Mouse (Mus musculus): ENCODE data around the gene Ndufb7. TPM values are rescaled to one million over a fixed set of nuclear protein-coding genes. Genes with fewer than 3 reads are reported as not detected.

Ndufb7 gene
- polyA plus RNA-seq, 1 experiment from 2014 or later, result 398 TPM

DNA sequence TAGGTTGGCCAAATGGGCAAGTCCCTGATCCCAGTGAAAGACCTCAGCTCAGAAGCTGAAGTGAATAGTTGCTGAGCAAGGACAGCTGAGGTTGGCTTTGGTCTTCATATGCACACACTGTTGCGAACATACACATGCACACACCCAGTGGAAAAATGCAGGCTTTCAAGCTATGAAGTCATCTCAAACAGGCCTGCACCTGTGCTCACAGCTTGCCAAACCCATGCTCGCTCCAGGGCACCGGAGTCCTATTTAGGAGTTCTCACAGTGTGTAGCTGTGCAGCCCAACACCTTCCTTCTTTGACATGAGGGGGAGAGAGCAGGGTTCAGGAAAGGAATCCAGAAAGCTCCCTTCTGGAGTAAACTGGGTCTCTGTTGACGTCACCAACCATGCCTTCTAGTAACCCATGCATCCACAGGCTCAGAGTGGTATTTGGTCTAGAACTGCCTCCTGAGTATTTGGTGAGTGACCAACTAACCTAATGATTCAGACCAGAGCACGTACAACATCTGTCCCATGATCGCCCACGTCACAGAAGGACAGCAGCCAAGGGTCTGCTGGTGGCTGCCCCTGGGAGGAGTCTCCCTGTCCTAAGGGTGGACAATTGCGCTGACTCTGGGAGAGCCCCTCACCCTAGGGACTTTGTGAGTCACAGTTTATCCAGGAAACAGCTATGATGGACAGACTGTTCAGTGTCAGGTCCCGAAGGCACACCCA, 53.3 kb downstream of the Ndufb7 start:
- Histone ChIP-seq H3K36me3 (no peaks in the 10 kb centered on the region), H3K27ac (no peak overlapping the region), H3K4me3 (no peak overlapping the region), H3K27me3 (ENCODE audit: insufficient read depth, poor library complexity, severe bottlenecking) (peaks cover 10% of the 10 kb centered on the region; the same call in 1 of the 2 replicates), H3K9me3 (0 out of 2 replicates have a peak, but pooled peaks cover 3% of the 10 kb centered on the region), H3K4me1 (replicated peaks) (peaks cover 8% of the 10 kb centered on the region; the same call in 1 of the 2 replicates)
- WGBS, result 89% methylated on average over 9 of the region's 9 CpGs
- no peak for DNase-seq (ENCODE audit: low spot score)

Other genes with a start within 250 kb of the Ndufb7 start
- 15.6 and 21.0 TPM in 2 replicates for gene Elmod2, start 234.2 kb upstream of the Ndufb7 start, polyA plus RNA-seq (2016; fragmentation: Nextera tagmentation; extraction: Ambion mirVana)
- not detected in 2 replicates for gene Mgat4d, start 218.2 kb upstream of the Ndufb7 start, polyA plus RNA-seq (2016; fragmentation: Nextera tagmentation; extraction: Ambion mirVana)
- gene Clgn, start 176.8 kb upstream of the Ndufb7 start, polyA plus RNA-seq (2016; fragmentation: Nextera tagmentation; extraction: Ambion mirVana), result 2.9 and 3.5 TPM in 2 replicates
- gene Scoc, start 108.3 kb upstream of the Ndufb7 start, polyA plus RNA-seq (2016; fragmentation: Nextera tagmentation; extraction: Ambion mirVana), result 112 and 114 TPM in 2 replicates
- gene Olfr370, start 30.9 kb upstream of the Ndufb7 start, polyA plus RNA-seq (2016; fragmentation: Nextera tagmentation; extraction: Ambion mirVana), result 0.10 and 0.16 TPM in 2 replicates
- 714 and 783 TPM in 2 replicates for gene Tecr, start 41.3 kb downstream of the Ndufb7 start, polyA plus RNA-seq (2016; fragmentation: Nextera tagmentation; extraction: Ambion mirVana)
- 71.9 and 84.2 TPM in 2 replicates for gene Dnajb1, start 41.5 kb downstream of the Ndufb7 start, polyA plus RNA-seq (2016; fragmentation: Nextera tagmentation; extraction: Ambion mirVana)
- gene Gipc1, start 86.0 kb downstream of the Ndufb7 start, polyA plus RNA-seq (2016; fragmentation: Nextera tagmentation; extraction: Ambion mirVana), result 221 and 240 TPM in 2 replicates
- 0.58 and 0.62 TPM in 2 replicates for gene Ptger1, start 100.0 kb downstream of the Ndufb7 start, polyA plus RNA-seq (2016; fragmentation: Nextera tagmentation; extraction: Ambion mirVana)
- 28.2 and 29.9 TPM in 2 replicates for gene Pkn1, start 132.5 kb downstream of the Ndufb7 start, polyA plus RNA-seq (2016; fragmentation: Nextera tagmentation; extraction: Ambion mirVana)
- gene Ddx39, start 148.5 kb downstream of the Ndufb7 start, polyA plus RNA-seq (2016; fragmentation: Nextera tagmentation; extraction: Ambion mirVana), result 253 and 322 TPM in 2 replicates
- 6.9 and 9.3 TPM in 2 replicates for gene Adgre5, start 174.7 kb downstream of the Ndufb7 start, polyA plus RNA-seq (2016; fragmentation: Nextera tagmentation; extraction: Ambion mirVana)